Mouse (Mus musculus): ENCODE measurements around the gene Tmx2.

DNA sequence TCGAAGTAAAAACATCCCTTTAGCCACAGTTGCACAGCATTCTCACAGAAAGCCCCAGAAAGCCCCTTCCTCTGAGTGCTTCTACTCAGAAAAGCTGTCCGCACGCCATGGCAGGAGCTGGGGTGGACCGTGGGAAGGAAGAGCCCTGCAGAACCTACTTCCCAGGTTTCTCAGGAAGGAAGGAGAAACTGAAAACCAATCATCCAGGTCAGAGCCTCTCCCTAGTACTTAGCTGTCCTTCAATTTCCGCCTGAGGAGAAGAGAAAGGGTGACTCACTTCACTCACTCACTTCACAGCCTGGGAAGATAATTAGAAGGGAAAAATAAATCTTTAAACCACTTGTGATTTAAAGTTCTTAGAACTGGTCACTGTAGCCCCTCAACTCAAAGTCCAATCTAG, 25.4 kb upstream of the Tmx2 start:
- TF ChIP-seq CTCF (IDR thresholded peaks at IDR 0.05; ENCODE audit: control insufficient read depth, insufficient read depth, insufficient replicate concordance, low read depth, low read length): no peak
- no peak for TF ChIP-seq POLR2A (IDR thresholded peaks at IDR 0.05; ENCODE audit: control insufficient read depth, low read depth, low read length)

All from testis, adult 2 months (tissue).